Mouse (Mus musculus) thymus, adult 2 months (tissue): Measurements from ENCODE around the gene Nbl1.

Source experiments
- CTCF ChIP-seq: fragments of 200-500 bp; IDR thresholded peaks from 2 replicates; pipeline ENCODE4 v1.5.1; 2012; ENCODE audit warnings: mild to moderate bottlenecking, control low read depth, low read length, moderate library complexity, borderline replicate concordance; ENCODE audit not compliant: control insufficient read depth, poor library complexity, insufficient read depth; ENCODE audit errors: extremely low read depth
- POLR2A ChIP-seq: fragments of 200-500 bp; IDR thresholded peaks from 2 replicates; pipeline ENCODE4 v1.6.1; 2012; ENCODE audit warnings: mild to moderate bottlenecking, low read length, control low read depth, moderate library complexity; ENCODE audit not compliant: control insufficient read depth, poor library complexity, insufficient read depth; ENCODE audit errors: extremely low read depth

DNA sequence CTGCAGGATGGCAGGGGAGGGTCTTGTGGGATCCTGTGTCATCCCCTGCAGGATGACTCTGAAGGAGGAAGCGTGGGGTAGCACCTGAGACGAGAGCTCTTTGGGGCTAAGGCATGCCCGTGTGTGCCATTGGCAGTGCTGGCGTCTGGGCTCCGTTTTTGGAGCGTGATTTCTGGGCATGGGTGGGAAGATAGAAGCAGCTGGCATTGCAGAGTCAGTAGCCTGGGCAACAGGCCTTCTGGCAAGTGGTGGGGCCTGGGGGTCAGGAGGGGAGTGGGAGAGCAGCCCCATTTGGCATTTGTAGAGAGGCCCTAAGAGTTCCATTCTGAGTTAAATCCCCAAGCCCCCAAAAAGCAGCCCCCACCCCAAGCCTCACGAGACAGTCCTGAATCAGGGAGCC is 40.0 kb downstream of the Nbl1 start:
- TF ChIP-seq CTCF (no peak), POLR2A (no peak)
